Mouse (Mus musculus) limb, embryonic 12.5 days (tissue): Measurements from ENCODE around the gene Tns1. TPM values are rescaled to one million over a fixed set of nuclear protein-coding genes. Genes with fewer than 3 reads are reported as not detected.

Experiments
- ATAC-seq: fragments of 200-750 bp; cut with Nextera tagmentation; 2 replicates; pipeline ENCODE4 v1.8.0; 2017; ENCODE audit warnings: low read depth, moderate TSS enrichment; ENCODE audit not compliant: insufficient number of reproducible peaks, insufficient read depth, low FRiP score, low TSS enrichment
- H3K27ac ChIP-seq: fragments of 300-500 bp; sonication (generic); 2 replicates; pipeline ENCODE4 v1.5.1; 2016; ENCODE audit warnings: mild to moderate bottlenecking, moderate library complexity
- H3K27me3 ChIP-seq: fragments of 300-500 bp; sonication (generic); 2 replicates; pipeline ENCODE4 v1.6.1; 2016; ENCODE audit warnings: mild to moderate bottlenecking, moderate library complexity
- H3K36me3 ChIP-seq: fragments of 300-500 bp; sonication (generic); 2 replicates; pipeline ENCODE4 v1.6.1; 2016; ENCODE audit warnings: mild to moderate bottlenecking, moderate library complexity
- H3K4me1 ChIP-seq: fragments of 300-500 bp; sonication (generic); replicated peaks from 2 replicates; pipeline ENCODE4 v1.6.1; 2016
- H3K4me2 ChIP-seq: fragments of 300-500 bp; sonication (generic); 2 replicates; pipeline ENCODE4 v1.6.1; 2016; ENCODE audit warnings: mild to moderate bottlenecking, moderate library complexity
- H3K4me3 ChIP-seq: fragments of 300-500 bp; sonication (generic); replicated peaks from 2 replicates; pipeline ENCODE4 v1.5.1; 2016; ENCODE audit warnings: mild to moderate bottlenecking
- H3K9ac ChIP-seq: fragments of 300-500 bp; sonication (generic); replicated peaks from 2 replicates; pipeline ENCODE4 v1.6.1; 2016; ENCODE audit warnings: mild to moderate bottlenecking, moderate library complexity
- H3K9me3 ChIP-seq: fragments of 300-500 bp; sonication (generic); 2 replicates; pipeline ENCODE4 v1.6.1; 2016; ENCODE audit warnings: mild to moderate bottlenecking, moderate library complexity
- WGBS: fragments of 180-500 bp; shearing (Covaris S2); methylation state at CpG from one replicate; pipeline ENCODE4 v1.1.7; 2016; 5-methylcytosine and 5-hydroxymethylcytosine counted together
- polyA plus RNA-seq: library from polyadenylated mRNA; unstranded; fragments of >200 nt; fragmentation: Nextera tagmentation; extraction: Ambion mirVana; gene quantifications from 2 replicates; pipeline ENCODE4 v1.2.1, GENCODE M21; 2016

Gene Tns1
- polyA plus RNA-seq, 1 experiment from 2014 or later, result 36.7 TPM

DNA sequence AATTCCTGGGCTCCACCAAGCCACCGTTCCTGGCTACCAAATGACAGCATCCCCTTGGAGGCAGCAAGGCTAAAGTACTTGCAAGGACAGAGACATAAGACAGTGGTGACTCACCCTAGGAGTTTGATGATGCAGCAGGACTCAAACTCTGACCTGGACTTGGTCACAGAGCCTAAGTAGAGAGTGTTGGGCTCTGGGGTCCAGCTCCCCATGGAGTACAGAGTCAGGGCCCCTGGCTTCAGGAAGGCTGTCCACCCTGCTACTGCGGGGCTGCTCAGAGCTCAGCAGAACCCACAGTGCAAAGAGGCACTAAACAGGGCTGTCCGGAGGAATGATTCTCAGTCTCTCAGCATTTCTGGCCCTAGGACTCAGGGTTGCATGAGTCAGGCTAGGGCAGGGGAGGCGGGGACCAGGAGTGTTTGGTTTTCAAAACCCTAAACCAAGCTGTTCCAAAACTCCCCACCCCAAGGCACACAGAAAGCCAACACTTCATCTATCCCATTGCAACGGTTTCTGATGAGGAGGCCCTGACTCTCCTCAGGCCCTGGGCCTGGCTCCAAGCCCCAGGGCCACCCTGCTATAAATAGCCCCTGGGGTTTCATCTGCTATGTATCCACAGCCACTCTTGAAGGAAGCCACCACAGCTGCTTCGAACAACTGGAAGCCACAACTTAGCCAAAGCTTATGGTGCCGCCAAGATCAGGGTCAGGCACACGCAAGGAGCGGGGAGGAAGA is 126.0 kb downstream of the Tns1 start:
- H3K36me3 ChIP-seq, result peaks cover 53% of the 10 kb centered on the region
- H3K27me3 ChIP-seq, result no peaks in the 10 kb centered on the region
- 64% methylated on average over 9 of the region's 9 CpGs for WGBS
- peak overlapping the region; percentile 91 for H3K27ac ChIP-seq
- ATAC-seq, result no peak
- no peak overlapping the region for H3K4me3 ChIP-seq
- peaks cover 38% of the 10 kb centered on the region for H3K4me1 ChIP-seq
- H3K9me3 ChIP-seq, result no peaks in the 10 kb centered on the region
- peak overlapping the region; percentile 27; the same call in 1 of the 2 replicates for H3K9ac ChIP-seq
- H3K4me2 ChIP-seq, result no peak overlapping the region

DNA sequence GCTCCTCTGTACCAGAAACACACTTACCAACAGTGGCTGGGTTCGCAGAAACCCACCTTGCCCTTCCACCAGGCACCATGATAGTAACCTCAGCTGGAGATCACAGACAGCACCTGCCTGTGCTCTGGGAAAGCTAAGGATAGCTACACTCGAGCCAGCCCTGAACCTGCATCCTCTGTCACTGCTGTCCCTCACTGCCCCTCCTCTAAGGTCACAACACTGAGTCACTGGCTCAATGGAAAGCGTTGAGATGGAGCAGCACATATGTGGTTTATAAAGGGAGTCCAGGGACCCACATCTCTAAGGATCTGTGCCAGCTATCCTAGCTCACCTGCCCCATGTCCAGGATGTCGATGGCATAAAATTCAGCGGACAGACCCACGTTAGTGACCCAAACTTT is 126.9 kb downstream of the Tns1 start:
- H3K4me1 ChIP-seq, result peaks cover 38% of the 10 kb centered on the region
- peaks cover 56% of the 10 kb centered on the region for H3K36me3 ChIP-seq
- no peak overlapping the region for H3K4me3 ChIP-seq
- 84% methylated on average over 6 of the region's 6 CpGs for WGBS
- no peak overlapping the region for H3K27ac ChIP-seq
- no peaks in the 10 kb centered on the region for H3K27me3 ChIP-seq
- H3K9me3 ChIP-seq, result no peaks in the 10 kb centered on the region
- ATAC-seq, result no peak
- no peak overlapping the region for H3K4me2 ChIP-seq
- H3K9ac ChIP-seq, result no peak overlapping the region

- Histone ChIP-seq H3K4me3 (no peak overlapping the region), H3K4me1 (peaks cover 38% of the 10 kb centered on the region), H3K36me3 (peaks cover 59% of the 10 kb centered on the region), H3K27me3 (no peaks in the 10 kb centered on the region), H3K4me2 (no peak overlapping the region), H3K9me3 (no peaks in the 10 kb centered on the region), H3K9ac (no peak overlapping the region), H3K27ac (no peak overlapping the region)
- 84% methylated on average over 3 of the region's 3 CpGs for WGBS
- ATAC-seq, result no peak
These were observed 127.6 kb downstream of the Tns1 start for GRCm38 (mm10) chr1:73996650-73997049.

DNA sequence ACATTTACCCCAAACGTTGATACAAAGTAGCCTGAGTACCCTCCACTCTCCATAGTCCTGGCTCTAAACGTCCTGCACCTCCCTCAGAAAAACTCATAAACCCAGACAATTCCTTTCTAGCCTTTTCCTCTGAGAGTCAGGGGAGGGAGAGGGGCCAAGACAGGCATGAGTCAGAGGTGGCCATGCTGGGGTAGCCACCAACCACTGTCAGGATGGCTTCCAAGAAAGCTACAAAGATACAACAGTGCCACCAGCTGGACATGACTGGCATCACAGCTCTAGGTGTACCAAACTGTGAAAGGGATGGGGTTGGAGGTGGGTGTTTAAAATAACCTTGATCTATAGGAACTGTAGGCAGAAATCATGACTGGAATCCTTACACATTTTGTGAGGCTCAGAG is 128.0 kb downstream of the Tns1 start:
- Histone ChIP-seq H3K9me3 (no peaks in the 10 kb centered on the region), H3K27ac (no peak overlapping the region), H3K4me1 (peaks cover 33% of the 10 kb centered on the region), H3K36me3 (peaks cover 63% of the 10 kb centered on the region), H3K9ac (no peak overlapping the region), H3K4me3 (no peak overlapping the region), H3K27me3 (no peaks in the 10 kb centered on the region), H3K4me2 (no peak overlapping the region)
- ATAC-seq, result no peak
- WGBS, result 52% methylated on average over 2 of the region's 2 CpGs

- H3K9me3 ChIP-seq, result no peaks in the 10 kb centered on the region
- H3K27me3 ChIP-seq, result no peaks in the 10 kb centered on the region
- peaks cover 73% of the 10 kb centered on the region for H3K36me3 ChIP-seq
- 87% methylated on average over 13 of the region's 13 CpGs for WGBS
- no peak overlapping the region for H3K4me3 ChIP-seq
- H3K27ac ChIP-seq, result peak overlapping the region; percentile 8; the same call in 1 of the 2 replicates
- ATAC-seq, result no peak
- no peak overlapping the region for H3K4me2 ChIP-seq
- no peak overlapping the region for H3K9ac ChIP-seq
- H3K4me1 ChIP-seq, result peaks cover 23% of the 10 kb centered on the region
These were observed 129.0 kb downstream of the Tns1 start for GRCm38 (mm10) chr1:73995063-73995810.

- ATAC-seq, result no peak
- Histone ChIP-seq H3K9ac (no peak overlapping the region), H3K36me3 (peaks cover 81% of the 10 kb centered on the region), H3K27me3 (no peaks in the 10 kb centered on the region), H3K9me3 (no peaks in the 10 kb centered on the region), H3K4me2 (no peak overlapping the region), H3K27ac (peak overlapping the region; percentile 8; the same call in 1 of the 2 replicates), H3K4me1 (peaks cover 11% of the 10 kb centered on the region), H3K4me3 (no peak overlapping the region)
- 69% methylated on average over 7 of the region's 7 CpGs for WGBS
These were observed 130.3 kb downstream of the Tns1 start for GRCm38 (mm10) chr1:73993901-73994426.

GRCm38 (mm10) chr1:73993279-73993678 is 131.0 kb downstream of the Tns1 start:
- ATAC-seq, result no peak
- Histone ChIP-seq H3K9me3 (no peaks in the 10 kb centered on the region), H3K27me3 (no peaks in the 10 kb centered on the region), H3K4me1 (peaks cover 5% of the 10 kb centered on the region), H3K9ac (no peak overlapping the region), H3K27ac (no peak overlapping the region), H3K4me2 (no peak overlapping the region), H3K4me3 (no peak overlapping the region), H3K36me3 (peaks cover 87% of the 10 kb centered on the region)
- WGBS, result 85% methylated on average over 7 of the region's 7 CpGs

DNA sequence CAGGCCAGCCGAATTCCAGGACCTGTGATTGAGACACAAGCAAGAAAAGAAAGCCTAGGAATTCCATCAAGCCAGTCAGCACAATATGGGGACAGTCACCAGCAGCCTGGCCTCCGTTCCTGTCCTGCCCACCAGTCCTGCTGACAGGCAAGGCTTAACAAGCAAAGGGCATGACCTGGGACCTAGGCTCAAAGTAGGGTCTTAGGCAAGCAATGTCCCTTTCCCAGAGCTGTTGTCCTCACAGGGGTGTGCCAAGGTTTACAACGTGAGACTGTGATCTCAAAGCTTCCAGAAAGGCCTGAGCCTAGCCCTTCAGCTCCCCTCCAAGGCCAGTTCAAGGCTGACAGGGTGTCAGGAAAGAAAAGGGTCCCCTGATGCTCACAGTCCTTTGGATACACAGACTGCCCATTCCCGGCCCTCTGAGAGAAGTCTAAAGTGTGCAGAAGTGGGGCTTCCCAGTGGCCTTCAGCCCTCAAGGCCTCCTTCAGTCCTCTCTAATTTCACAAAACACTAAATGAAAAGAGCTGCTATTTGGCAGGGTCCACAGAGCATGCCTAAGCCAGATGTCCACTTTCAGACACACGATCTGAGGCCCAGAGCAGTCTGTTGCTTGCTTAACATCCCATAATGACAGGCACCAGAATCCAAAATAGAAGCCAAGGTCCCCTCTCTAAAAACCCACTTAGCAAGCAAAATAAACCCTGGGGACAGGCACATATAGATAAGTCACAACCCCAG is 131.9 kb downstream of the Tns1 start:
- H3K4me3 ChIP-seq, result no peak overlapping the region
- no peak overlapping the region for H3K9ac ChIP-seq
- H3K4me1 ChIP-seq, result peaks cover 10% of the 10 kb centered on the region
- H3K9me3 ChIP-seq, result no peaks in the 10 kb centered on the region
- no peak overlapping the region for H3K27ac ChIP-seq
- no peak overlapping the region for H3K4me2 ChIP-seq
- no peak for ATAC-seq
- H3K27me3 ChIP-seq, result no peaks in the 10 kb centered on the region
- WGBS, result 58% methylated on average over 5 of the region's 5 CpGs
- H3K36me3 ChIP-seq, result peaks cover 88% of the 10 kb centered on the region

DNA sequence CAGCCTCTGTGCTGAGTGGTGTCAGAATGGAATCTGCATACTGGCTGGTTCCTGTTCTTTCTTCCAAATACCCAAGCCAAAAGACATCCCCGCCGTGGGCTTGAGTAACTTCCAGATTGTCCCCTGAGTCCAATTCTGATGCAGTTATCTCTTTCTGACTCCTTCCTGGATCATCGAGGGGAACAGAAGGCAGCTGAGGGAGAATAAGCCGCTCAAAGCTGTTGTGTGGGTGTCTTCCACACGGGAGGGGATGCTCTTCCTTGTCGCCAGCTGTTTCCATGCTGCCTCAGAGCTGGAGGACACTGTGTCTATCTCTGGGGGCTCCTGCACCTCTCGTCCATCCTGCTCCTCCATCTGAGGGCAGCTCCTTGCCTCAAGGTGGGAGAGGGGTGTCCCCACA is 133.0 kb downstream of the Tns1 start:
- 85% methylated on average over 7 of the region's 7 CpGs for WGBS
- Histone ChIP-seq H3K4me2 (no peak overlapping the region), H3K27ac (no peak overlapping the region), H3K9me3 (no peaks in the 10 kb centered on the region), H3K4me3 (no peak overlapping the region), H3K9ac (0 out of 2 replicates have a peak overlapping the region, but pooled peaks have one; percentile 23), H3K36me3 (peaks cover 78% of the 10 kb centered on the region), H3K27me3 (no peaks in the 10 kb centered on the region), H3K4me1 (peaks cover 12% of the 10 kb centered on the region)
- ATAC-seq, result no peak

- Histone ChIP-seq H3K9me3 (no peaks in the 10 kb centered on the region), H3K4me3 (no peak overlapping the region), H3K27me3 (no peaks in the 10 kb centered on the region), H3K27ac (no peak overlapping the region), H3K9ac (no peak overlapping the region), H3K4me1 (peaks cover 12% of the 10 kb centered on the region), H3K4me2 (no peak overlapping the region), H3K36me3 (peaks cover 79% of the 10 kb centered on the region)
- WGBS, result 81% methylated on average over 3 of the region's 3 CpGs
- ATAC-seq, result no peak
These were observed 134.2 kb downstream of the Tns1 start for GRCm38 (mm10) chr1:73990024-73990423.

DNA sequence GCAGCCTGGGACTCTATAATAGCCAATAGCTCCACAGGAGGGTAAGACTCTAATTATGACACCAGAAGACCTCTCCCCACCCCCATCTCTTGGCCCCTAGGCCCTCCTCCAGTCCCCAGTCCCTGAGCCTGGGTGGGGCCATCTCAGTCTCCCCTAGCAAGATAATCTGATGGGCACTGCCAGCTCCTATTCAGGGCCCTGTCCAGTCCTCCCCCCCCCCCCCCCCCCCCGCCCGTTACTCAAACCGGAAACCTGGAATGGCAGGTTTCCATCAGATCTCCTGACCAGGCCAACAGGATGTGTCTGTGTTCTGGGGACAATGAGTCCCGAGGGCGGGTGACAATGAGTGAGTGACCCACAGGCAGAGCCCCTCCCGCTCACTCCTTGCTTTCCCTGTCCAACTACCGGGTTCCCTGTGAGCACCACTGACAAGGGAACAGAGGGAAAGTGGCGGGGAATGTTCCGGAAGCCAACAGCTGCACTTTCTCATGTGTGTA is 136.5 kb downstream of the Tns1 start:
- Histone ChIP-seq H3K4me2 (no peak overlapping the region), H3K27me3 (no peaks in the 10 kb centered on the region), H3K9me3 (no peaks in the 10 kb centered on the region), H3K9ac (no peak overlapping the region), H3K27ac (peak overlapping the region; percentile 62; the same call in 1 of the 2 replicates), H3K4me3 (no peak overlapping the region), H3K4me1 (peaks cover 12% of the 10 kb centered on the region), H3K36me3 (peaks cover 84% of the 10 kb centered on the region)
- ATAC-seq, result no peak
- 60% methylated on average over 8 of the region's 9 CpGs for WGBS
